Mouse (Mus musculus) mammary gland, adult 2 months (tissue): Measurements from ENCODE around the gene Chchd3. TPM values are rescaled to one million over a fixed set of nuclear protein-coding genes. Genes with fewer than 3 reads are reported as not detected.

Experiments used
- polyA plus RNA-seq: library from polyadenylated mRNA; depleted of rRNA; stranded (reverse); fragments of >200 nt; gene quantifications from 2 replicates; pipeline ENCODE4 v1.2.3, GENCODE M21; 2012; ENCODE audit warnings: low replicate concordance; rRNA removed

Gene Chchd3
- polyA plus RNA-seq, result 65.5 and 110 TPM in 2 replicates

DNA sequence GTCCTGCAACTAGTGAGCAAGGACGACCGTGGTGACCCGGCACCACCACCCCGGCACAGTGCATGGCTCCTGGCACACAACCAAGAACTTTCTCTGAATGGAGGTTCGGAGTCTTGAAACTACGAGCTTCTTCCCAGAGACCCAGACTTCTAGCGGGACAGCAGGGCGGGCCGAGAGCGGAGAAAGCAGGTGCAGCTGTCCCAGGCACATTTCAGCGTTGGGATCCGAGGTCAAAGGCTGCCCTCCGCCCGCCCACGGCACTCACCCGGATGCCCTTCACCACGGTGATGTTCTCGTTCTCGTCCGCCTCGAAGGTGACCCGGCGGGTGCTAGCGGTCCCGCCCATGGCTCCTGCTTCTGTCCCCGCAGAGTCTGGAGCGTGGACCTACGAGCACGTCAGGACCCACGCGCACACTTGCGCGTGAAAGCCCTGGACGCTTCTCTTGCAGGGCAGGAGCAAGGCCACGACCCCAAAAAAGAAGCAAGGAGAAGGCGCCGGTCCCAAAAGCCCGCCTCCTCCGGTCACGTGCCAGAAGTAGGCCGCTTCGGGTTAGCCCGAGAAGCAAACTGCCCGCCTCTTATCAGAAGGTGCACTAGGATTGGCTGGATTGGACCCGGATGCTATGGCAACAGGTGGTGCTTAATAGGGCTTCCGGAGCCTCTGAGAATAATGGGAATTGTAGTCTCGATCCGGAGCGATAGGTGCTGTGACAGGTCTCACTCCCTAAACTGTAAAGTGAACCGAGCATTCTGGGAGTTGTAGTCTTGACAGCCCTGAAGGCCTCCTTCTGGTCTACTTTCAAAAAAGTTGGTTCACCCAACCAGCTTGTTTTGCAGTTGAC is at the start of gene Chchd3:
Gene Chchd3 (minus strand): TSS at position 526 of the 842 bp plus-strand sequence.

Other genes starting within 250 kb of the Chchd3 start
- gene Exoc4, start 188.8 kb upstream of the Chchd3 start, polyA plus RNA-seq, result 4.4 and 8.0 TPM in 2 replicates